Mouse (Mus musculus) hindbrain, embryonic 11.5 days (tissue): ENCODE results near the gene Abl1. TPM values are rescaled to one million over a fixed set of nuclear protein-coding genes. Genes with fewer than 3 reads are reported as not detected.

Experiments
- ATAC-seq: fragments of 200-750 bp; cut with Nextera tagmentation; 2 replicates; pipeline ENCODE4 v1.8.0; 2017; ENCODE audit warnings: mild to moderate bottlenecking, moderate TSS enrichment, moderate library complexity; ENCODE audit not compliant: low FRiP score
- DNase-seq: peaks from one replicate; pipeline ENCODE4 v3.0.0-alpha.2; 2015; ENCODE audit warnings: low spot score
- H3K27ac ChIP-seq: fragments of 300-500 bp; sonication (generic); 2 replicates; pipeline ENCODE4 v1.5.1; 2014; ENCODE audit warnings: mild to moderate bottlenecking, low read depth, low read length
- H3K27me3 ChIP-seq: fragments of 300-500 bp; sonication (generic); 2 replicates; pipeline ENCODE4 v1.6.1; 2014; ENCODE audit warnings: mild to moderate bottlenecking, low read length, moderate library complexity, mixed read lengths; ENCODE audit not compliant: control insufficient read depth, insufficient read depth
- H3K36me3 ChIP-seq: fragments of 300-500 bp; sonication (generic); 2 replicates; pipeline ENCODE4 v1.6.1; 2014; ENCODE audit warnings: mild to moderate bottlenecking, low read length, moderate library complexity, mixed read lengths; ENCODE audit not compliant: control insufficient read depth, insufficient read depth
- H3K4me1 ChIP-seq: fragments of 300-500 bp; sonication (generic); replicated peaks from 2 replicates; pipeline ENCODE4 v1.6.1; 2014; ENCODE audit warnings: low read length, mixed read lengths; ENCODE audit not compliant: control insufficient read depth, insufficient read depth
- H3K4me2 ChIP-seq: fragments of 300-500 bp; sonication (generic); replicated peaks from 2 replicates; pipeline ENCODE4 v1.6.1; 2014; ENCODE audit warnings: mild to moderate bottlenecking, low read depth, low read length
- H3K4me3 ChIP-seq: fragments of 300-500 bp; sonication (generic); 2 replicates; pipeline ENCODE4 v1.5.1; 2014; ENCODE audit warnings: low read depth, low read length
- H3K9ac ChIP-seq: fragments of 300-500 bp; sonication (generic); 2 replicates; pipeline ENCODE4 v1.6.1; 2014; ENCODE audit warnings: low read depth, low read length
- H3K9me3 ChIP-seq: fragments of 300-500 bp; sonication (generic); 2 replicates; pipeline ENCODE4 v1.6.1; 2016; ENCODE audit warnings: low read length; ENCODE audit not compliant: control insufficient read depth
- WGBS: fragments of 180-500 bp; shearing (Covaris S2); extraction: QIAGEN DNeasy Blood & Tissue Kit; methylation state at CpG from one replicate; pipeline ENCODE4 v1.1.7; 2014; 5-methylcytosine and 5-hydroxymethylcytosine counted together
- polyA plus RNA-seq: library from polyadenylated mRNA; unstranded; fragments of >200 nt; fragmentation: Nextera tagmentation; extraction: Ambion mirVana; gene quantifications from 2 replicates; pipeline ENCODE4 v1.2.1, GENCODE M21; 2014

The Abl1 gene
- polyA plus RNA-seq, 1 experiment from 2014 or later = 28.6 TPM

DNA sequence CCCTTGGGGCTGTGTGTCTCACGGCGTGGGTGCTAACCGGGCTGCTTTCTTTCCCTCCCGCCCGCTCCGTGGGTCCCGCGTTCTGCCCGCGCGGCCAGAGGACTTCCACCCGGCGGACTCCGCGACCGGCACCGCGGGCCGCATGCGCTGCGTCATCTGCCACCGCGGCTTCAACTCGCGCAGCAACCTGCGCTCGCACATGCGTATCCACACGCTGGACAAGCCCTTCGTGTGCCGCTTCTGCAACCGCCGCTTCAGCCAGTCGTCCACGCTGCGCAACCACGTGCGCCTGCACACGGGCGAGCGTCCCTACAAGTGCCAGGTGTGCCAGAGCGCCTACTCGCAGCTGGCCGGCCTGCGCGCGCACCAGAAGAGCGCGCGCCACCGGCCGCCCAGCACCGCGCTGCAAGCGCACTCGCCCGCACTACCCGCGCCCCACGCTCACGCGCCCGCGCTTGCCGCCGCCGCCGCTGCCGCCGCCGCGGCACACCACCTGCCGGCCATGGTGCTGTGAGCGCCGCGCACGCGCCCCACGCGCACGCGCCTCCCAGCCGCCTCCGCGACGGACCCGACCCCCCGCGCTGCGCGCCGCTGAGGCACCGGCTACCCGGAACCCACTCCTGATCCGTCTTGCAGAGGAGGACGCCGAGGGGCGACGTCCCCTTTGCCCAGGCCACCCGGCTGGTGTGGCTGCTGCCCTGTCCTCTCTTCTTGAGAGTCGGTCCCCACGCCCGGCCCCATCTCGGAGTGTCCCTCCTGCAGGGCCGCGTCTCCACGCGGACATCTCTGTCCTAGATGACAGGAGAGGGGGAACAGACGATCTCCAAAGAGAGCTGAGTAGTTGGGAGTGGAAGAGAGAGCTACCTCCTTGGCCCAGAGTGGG lies 34.0 kb upstream of the Abl1 start:
- Histone ChIP-seq H3K4me1 (peaks cover 11% of the 10 kb centered on the region; the same call in 1 of the 2 replicates), H3K27ac (no peak overlapping the region)
- under 1% methylated on average over 75 of the region's 109 CpGs for WGBS

DNA sequence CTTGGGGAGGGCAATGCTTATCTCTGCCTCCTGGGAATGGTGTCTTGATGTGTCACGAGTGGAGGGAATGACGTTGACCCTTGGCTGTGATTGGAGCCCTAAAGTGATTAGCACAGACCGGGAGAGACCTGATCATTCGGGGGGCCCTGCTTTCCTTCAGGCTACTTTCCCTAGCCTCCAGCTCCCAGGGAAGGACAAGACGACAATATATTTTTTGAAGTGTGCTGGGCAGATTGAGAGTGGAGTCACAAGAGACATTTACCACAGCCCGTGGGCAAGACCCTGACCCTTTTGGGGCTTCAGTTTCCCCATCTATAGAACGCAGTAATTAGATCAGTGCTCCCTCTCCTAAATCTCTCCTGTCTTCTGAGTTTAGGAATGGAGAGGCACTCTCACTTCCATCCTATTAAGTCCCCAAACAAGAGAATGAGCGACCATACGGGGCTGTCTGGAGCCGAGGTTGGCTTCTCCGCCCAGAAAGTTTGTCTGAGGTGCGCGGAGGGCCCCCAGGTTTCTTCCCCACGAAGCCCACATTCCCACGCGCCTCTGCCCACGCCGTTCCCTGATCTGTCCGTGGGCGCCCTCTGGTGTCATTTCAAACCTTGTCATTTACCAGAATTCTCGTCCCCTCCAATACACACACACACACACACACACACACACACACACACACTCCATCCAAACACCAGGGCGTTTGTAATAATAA lies 33.2 kb upstream of the Abl1 start:
- DNase-seq (peak; percentile 69), ATAC-seq (no peak)
- Histone ChIP-seq H3K36me3 (no peaks in the 10 kb centered on the region), H3K9ac (no peak overlapping the region), H3K27ac (no peak overlapping the region), H3K9me3 (no peaks in the 10 kb centered on the region), H3K4me2 (peak overlapping the region; percentile 88), H3K4me1 (peaks cover 11% of the 10 kb centered on the region; the same call in 1 of the 2 replicates), H3K4me3 (peak overlapping the region; percentile 40), H3K27me3 (peaks cover 79% of the 10 kb centered on the region)
- WGBS = 6% methylated on average over 22 of the region's 22 CpGs

More for the DNA sequence above, 34.0 kb upstream of the Abl1 start:
- DNase-seq (peak; percentile 51), ATAC-seq (no peak)
- H3K27me3 ChIP-seq = peaks cover 81% of the 10 kb centered on the region
- 0 out of 2 replicates have a peak overlapping the region, but pooled peaks have one; percentile 31 for H3K9ac ChIP-seq
- H3K9me3 ChIP-seq = no peaks in the 10 kb centered on the region
- peak overlapping the region; percentile 88 for H3K4me2 ChIP-seq
- peak overlapping the region; percentile 40 for H3K4me3 ChIP-seq
- H3K36me3 ChIP-seq = no peaks in the 10 kb centered on the region

DNA sequence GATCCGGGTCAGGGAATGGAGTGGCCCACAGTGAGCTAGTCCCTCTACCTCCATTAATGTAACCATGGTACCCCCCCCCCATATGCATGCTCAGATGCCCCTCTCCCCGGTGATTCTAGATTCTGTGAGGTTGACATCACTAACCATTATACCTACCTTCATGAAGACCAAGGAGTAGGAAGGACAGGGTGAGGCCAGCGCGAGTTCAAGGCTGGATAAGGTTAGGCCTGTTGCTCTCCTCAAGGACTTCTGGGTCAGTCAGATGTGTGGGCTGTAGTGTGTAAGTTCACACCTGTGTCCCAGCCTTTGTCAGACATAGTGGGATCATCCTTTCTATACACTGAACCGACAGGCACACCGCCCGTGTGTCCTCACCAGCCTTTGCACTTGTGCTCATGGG lies 31.8 kb upstream of the Abl1 start:
- peaks cover 11% of the 10 kb centered on the region; the same call in 1 of the 2 replicates for H3K4me1 ChIP-seq
- WGBS = 88% methylated on average over 7 of the region's 7 CpGs
- H3K9ac ChIP-seq = no peak overlapping the region
- DNase-seq (no peak), ATAC-seq (no peak)
- no peaks in the 10 kb centered on the region for H3K9me3 ChIP-seq
- no peak overlapping the region for H3K4me2 ChIP-seq
- peaks cover 66% of the 10 kb centered on the region for H3K27me3 ChIP-seq
- no peaks in the 10 kb centered on the region for H3K36me3 ChIP-seq
- no peak overlapping the region for H3K4me3 ChIP-seq
- no peak overlapping the region for H3K27ac ChIP-seq

DNA sequence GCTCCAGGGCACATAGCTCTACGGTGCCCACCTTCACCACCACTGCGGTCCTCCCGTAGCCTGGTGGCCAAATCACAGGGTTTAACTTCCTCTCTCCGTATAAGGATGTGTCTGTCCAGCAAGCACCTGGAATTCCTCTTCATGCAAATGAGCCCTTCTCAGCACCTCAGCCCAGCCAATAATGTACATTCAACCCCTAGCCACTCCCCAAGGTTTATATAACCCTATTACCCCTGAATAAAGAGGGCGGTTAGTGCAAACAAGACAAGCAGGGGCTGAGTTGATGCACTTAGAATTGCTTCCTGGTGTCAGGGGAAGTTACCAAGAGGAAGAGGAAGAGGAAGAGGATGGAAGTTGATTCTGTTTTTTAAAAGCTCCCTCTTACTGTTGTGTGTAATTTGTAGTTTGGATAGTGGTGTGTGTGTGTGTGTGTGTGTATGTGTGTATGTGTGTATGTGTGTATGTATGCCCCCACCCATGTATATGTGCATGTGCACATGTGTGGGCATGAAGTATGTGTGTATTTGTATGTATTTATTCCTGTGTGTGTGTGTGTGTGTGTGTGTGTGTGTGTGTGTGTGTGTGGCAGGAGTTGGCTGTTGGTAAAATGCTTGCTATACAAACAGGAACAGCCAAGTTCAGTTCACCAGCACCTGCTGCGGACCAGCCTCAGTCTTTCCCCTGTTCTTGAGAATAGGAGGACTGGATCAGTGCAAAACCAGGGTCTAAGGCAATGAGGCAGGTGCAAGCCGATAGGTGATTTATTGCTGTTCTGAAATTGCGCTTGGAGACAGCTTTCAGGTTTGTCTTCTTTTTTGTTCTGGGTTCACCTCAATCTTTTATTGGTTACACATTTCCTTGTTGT lies 25.0 kb upstream of the Abl1 start:
- WGBS = 73% methylated on average over 8 of the region's 8 CpGs
- no peaks in the 10 kb centered on the region for H3K9me3 ChIP-seq
- H3K27ac ChIP-seq = no peak overlapping the region
- no peaks in the 10 kb centered on the region for H3K36me3 ChIP-seq
- H3K4me1 ChIP-seq = no peaks in the 10 kb centered on the region
- no peak overlapping the region for H3K9ac ChIP-seq
- no peak for DNase-seq
- no peak for ATAC-seq
- peaks cover 14% of the 10 kb centered on the region for H3K27me3 ChIP-seq
- no peak overlapping the region for H3K4me3 ChIP-seq
- H3K4me2 ChIP-seq = no peak overlapping the region

DNA sequence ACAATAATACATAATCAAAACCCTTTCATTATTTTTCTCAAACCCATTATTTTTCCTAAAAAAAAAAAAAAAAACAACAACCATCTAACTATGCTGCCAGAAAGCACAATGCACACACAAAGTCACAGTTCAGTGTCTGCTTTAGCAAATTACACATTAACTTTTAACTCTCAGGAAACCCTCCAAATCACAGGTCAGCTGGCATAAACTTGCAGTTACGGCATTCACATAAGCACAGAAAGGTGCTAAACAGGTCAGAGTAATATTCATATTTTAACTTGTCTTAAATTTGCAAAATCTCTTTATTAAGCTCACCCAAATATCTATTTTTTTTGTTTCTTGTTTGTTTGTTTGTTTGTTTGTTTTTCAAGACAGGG lies 24.4 kb upstream of the Abl1 start:
- Histone ChIP-seq H3K27ac (no peak overlapping the region), H3K9ac (no peak overlapping the region), H3K4me1 (no peaks in the 10 kb centered on the region), H3K4me2 (no peak overlapping the region), H3K36me3 (no peaks in the 10 kb centered on the region), H3K9me3 (no peaks in the 10 kb centered on the region), H3K27me3 (peaks cover 14% of the 10 kb centered on the region), H3K4me3 (no peak overlapping the region)
- WGBS = 88% methylated on average over 1 of the region's 1 CpGs
- ATAC-seq = no peak
- DNase-seq = no peak

DNA sequence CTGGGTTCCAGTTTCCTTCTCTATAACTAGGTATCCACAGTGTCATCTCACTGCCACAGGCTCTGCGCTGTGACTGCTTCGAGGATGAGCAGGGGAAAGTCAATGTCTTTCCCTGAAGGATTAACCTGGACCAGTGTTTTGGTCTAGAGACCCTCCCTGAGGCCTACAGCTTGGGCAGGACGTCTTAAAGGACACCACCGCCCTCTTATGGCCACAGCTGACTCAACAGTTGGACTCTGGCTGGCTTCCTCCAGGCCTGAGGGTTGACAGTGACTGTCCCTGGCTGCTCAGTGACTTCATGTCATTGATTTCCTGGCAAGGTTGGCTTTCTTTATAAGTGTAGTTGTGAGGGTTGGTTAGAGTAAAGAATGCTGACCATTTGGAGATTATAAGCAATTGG lies 20.8 kb upstream of the Abl1 start:
- Histone ChIP-seq H3K4me1 (no peaks in the 10 kb centered on the region), H3K4me2 (no peak overlapping the region), H3K27me3 (peaks cover 8% of the 10 kb centered on the region), H3K4me3 (no peak overlapping the region), H3K9me3 (no peaks in the 10 kb centered on the region), H3K36me3 (no peaks in the 10 kb centered on the region), H3K27ac (no peak overlapping the region), H3K9ac (no peak overlapping the region)
- ATAC-seq (no peak), DNase-seq (peak; percentile 72)
- WGBS = 21% methylated on average over 4 of the region's 4 CpGs

DNA sequence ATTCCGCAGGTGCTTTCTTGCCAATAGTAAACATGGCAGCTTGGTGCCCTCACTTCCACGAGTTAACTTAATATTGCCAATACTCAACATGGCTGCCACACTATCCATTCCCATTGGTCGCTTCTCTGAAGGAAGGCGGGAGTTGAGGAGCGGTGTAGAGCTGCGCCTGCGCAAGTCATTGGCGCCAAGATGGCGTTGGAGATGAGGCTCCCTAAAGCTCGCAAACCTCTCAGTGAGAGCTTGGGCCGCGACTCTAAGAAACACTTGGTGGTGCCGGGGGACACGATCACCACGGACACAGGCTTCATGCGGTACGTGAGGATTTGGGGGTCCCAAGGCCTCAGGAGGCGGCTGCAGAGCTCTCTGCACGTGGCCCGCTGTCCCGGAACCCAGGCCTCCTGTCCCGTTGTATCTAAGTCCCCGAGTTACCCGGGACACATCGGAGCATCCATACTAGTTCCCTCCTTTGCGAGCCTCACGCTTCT lies 17.6 kb upstream of the Abl1 start, which contains the start of gene Exosc2:
Gene Exosc2 (plus strand): TSS at position 165 of the 485 bp plus-strand sequence.
- Histone ChIP-seq H3K36me3 (no peaks in the 10 kb centered on the region; the same call in 1 of the 2 replicates), H3K9me3 (no peaks in the 10 kb centered on the region), H3K9ac (peak within 1 kb of the TSS; percentile 68), H3K4me3 (peak within 1 kb of the TSS; percentile 65), H3K27ac (no peak within 1 kb of the TSS), H3K27me3 (peaks cover 5% of the 10 kb centered on the region; the same call in 1 of the 2 replicates), H3K4me1 (no peaks in the 10 kb centered on the region), H3K4me2 (peak within 1 kb of the TSS; percentile 41)
- WGBS = under 1% methylated on average over 27 of the region's 27 CpGs
- peak; percentile 96 for DNase-seq
- peak; percentile 93 for ATAC-seq

DNA sequence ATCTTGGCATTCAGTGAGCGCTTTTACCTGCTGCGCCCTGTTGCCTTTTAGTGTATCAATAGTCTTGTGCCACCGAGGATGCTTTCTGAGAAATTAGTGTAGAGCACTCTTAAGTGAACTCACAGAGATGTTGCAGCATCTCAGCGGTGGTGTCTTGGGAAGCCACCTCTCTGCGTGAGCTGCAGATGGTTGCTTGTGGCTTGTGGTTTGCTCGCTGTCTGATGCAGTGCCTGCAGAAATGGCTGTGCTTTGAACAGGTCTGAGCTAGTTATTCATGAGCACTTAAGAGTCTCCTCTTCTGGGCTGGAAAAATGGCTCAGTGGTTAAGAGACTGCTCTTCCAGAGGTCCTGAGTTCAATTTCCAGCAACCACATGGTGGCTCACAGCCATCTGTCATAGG lies 9.5 kb upstream of the Abl1 start:
- H3K36me3 ChIP-seq = peaks cover 5% of the 10 kb centered on the region
- H3K27me3 ChIP-seq = no peaks in the 10 kb centered on the region
- WGBS = 97% methylated on average over 6 of the region's 6 CpGs
- no peak overlapping the region for H3K9ac ChIP-seq
- H3K4me1 ChIP-seq = no peaks in the 10 kb centered on the region
- H3K4me2 ChIP-seq = no peak overlapping the region
- DNase-seq (no peak), ATAC-seq (no peak)
- H3K9me3 ChIP-seq = no peaks in the 10 kb centered on the region
- H3K4me3 ChIP-seq = no peak overlapping the region
- no peak overlapping the region for H3K27ac ChIP-seq
